ENCODE assay signal across 14 mouse cellular contexts in the genomic region with DNA sequence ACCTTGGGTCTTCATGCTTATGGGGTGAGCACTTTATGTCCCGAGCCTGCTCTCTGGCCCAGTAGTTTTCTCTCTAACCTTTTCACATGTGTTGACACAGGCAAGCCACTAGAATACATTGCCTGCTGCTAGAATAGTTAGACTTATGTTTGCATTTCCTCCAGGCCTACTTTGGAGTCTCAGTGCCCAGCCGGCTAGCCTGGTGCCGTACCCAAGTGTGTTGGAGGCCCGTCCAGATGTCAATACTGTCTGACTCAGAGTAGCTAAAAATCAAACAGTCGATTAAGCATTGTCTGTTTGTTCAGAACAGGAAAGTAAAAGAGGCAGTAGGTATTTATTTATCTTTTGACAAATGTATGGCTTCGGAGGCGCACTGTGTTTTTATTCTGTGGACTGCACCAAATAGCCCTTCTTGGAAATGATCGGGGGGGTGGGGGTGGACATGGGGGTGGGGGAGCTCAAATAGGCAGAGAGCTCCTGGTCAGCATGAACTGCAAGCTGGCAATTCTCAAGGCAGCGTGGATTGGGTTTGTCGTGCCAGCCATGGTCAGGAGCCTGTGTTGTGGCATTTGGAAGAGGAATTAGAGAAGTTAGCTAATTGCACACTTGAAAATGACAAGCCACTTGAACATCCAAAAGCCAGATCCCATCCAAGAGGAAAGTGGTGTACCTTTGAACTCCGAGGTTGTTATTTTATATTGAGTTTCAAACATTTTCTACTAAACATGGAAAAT.
"Had no signal": no experiment of that assay in that cellular context is flagged by ENCODE, and none has a peak within 500 bp of the region (broad histone marks: within the 10 kb centered on the region; RNA-seq: fewer than 3 reads in every experiment).

No protein-coding gene starts in this region.

- H3K27me3 ChIP-seq: megakaryocyte, embryonic 14.5 days; midbrain, embryonic 15.5 days; neural tube, embryonic 12.5 days had no signal

- H3K4me3 ChIP-seq: left cerebral cortex, adult 2 months; limb, embryonic 10.5 days; megakaryocyte, embryonic 14.5 days; midbrain, embryonic 15.5 days; neural tube, embryonic 12.5 days had no signal

- H3K9me3 ChIP-seq: limb, embryonic 10.5 days; midbrain, embryonic 15.5 days; neural tube, embryonic 12.5 days had no signal

- H3K9ac ChIP-seq: liver, embryonic 14.5 days; midbrain, embryonic 15.5 days; neural tube, embryonic 12.5 days had no signal

- H3K4me1 ChIP-seq: limb, embryonic 10.5 days; midbrain, embryonic 15.5 days; neural tube, embryonic 12.5 days had no signal

- H3K27ac ChIP-seq: left cerebral cortex, adult 2 months; limb, embryonic 10.5 days; liver, embryonic 14.5 days; macrophage; midbrain, embryonic 15.5 days; neural tube, embryonic 12.5 days had no signal

- ATAC-seq: midbrain, embryonic 15.5 days had no signal

- H3K4me2 ChIP-seq: midbrain, embryonic 11.5 days; midbrain, embryonic 15.5 days; neural tube, embryonic 12.5 days had no signal

- DNase-seq: kidney, adult 8-10 months; kidney, postnatal 25 days; lung, adult 2 months; lung, postnatal 10 days; thymus, adult 2 months; thymus, postnatal 25 days had no signal
